In genomic region chr5:115534290-115534731, GRCm38 (mm10) we compare ENCODE assay signal across 7 mouse cellular contexts. TPM values are rescaled to one million over a fixed set of nuclear protein-coding genes. Genes with fewer than 3 reads are reported as not detected.
DNase-seq lines count a peak whose midpoint lies in the region; TF ChIP-seq lines count a peak whose summit lies in the region.

No protein-coding gene starts in this region.

- peak overlapping the region; percentile 88 for H3K4me2 ChIP-seq in myocyte (ENCODE audit: low read depth)

- peak overlapping the region; percentile 94 for H3K27ac ChIP-seq in gastrocnemius, adult 2 months

- TF ChIP-seq CTCF in C2C12 (IDR thresholded peaks at IDR 0.05; ENCODE audit: control insufficient read depth, insufficient read depth, insufficient read length) = no peak
- no peak for TF ChIP-seq CTCF in gastrocnemius, adult 2 months (IDR thresholded peaks at IDR 0.05)

- peak overlapping the region; percentile 31 for H3ac ChIP-seq in C2C12 (ENCODE audit: control insufficient read depth, insufficient read length, low read depth)
- no peak overlapping the region for H3ac ChIP-seq in myocyte (ENCODE audit: control insufficient read depth, insufficient read length)

- intact Hi-C loops in gastrocnemius, adult 2 months (cut with DNase I) = no loop called here
- intact Hi-C loops in left cerebral cortex, postnatal 36 days (cut with DNase I) = no loop called here

- H3K27me3 ChIP-seq in C2C12 (ENCODE audit: control insufficient read depth, insufficient read depth, insufficient read length) = no peaks in the 10 kb centered on the region
- no peaks in the 10 kb centered on the region for H3K27me3 ChIP-seq in myocyte (ENCODE audit: control insufficient read depth, insufficient read depth, insufficient read length)

- H3K4me3 ChIP-seq in C2C12 (ENCODE audit: insufficient read depth, poor library complexity, severe bottlenecking) = no peak overlapping the region
- peak overlapping the region; percentile 56 for H3K4me3 ChIP-seq in gastrocnemius, adult 2 months
- H3K4me3 ChIP-seq in myocyte = no peak overlapping the region

- DNase-seq in 3T3-L1 (ENCODE audit: low read depth, low spot score) = peak; percentile 66
- peak; percentile 84 for DNase-seq in gastrocnemius, adult 2 months
- peak; percentile 62 for DNase-seq in kidney, adult 18-20 months
- DNase-seq in left cerebral cortex, postnatal 36 days (ENCODE audit: low spot score in 2 of 2) = no peak
- no peak for DNase-seq in testis, postnatal 14 days (ENCODE audit: low spot score)

- H3K36me3 ChIP-seq in C2C12 (ENCODE audit: control insufficient read depth, insufficient read depth) (no peaks in the 10 kb centered on the region), myocyte (ENCODE audit: control insufficient read depth, insufficient read depth) (peaks cover 9% of the 10 kb centered on the region)

- peaks cover 28% of the 10 kb centered on the region for H3K79me3 ChIP-seq in C2C12 (ENCODE audit: low read depth)

- H3K79me2 ChIP-seq in C2C12 (ENCODE audit: control insufficient read depth, insufficient read depth) (peaks cover 77% of the 10 kb centered on the region), myocyte (ENCODE audit: control insufficient read depth, insufficient read depth) (peaks cover 40% of the 10 kb centered on the region)

- no peak for TF ChIP-seq POLR2A in myocyte (IDR thresholded peaks at IDR 0.05; ENCODE audit: insufficient read length, low read depth)

TF ChIP-seq in C2C12, 6 proteins besides CTCF, POLR2A, EP300 and RAD21:
- TF ChIP-seq MYOG (IDR thresholded peaks at IDR 0.05; ENCODE audit: control insufficient read depth, extremely low read depth, insufficient read length) (no peak), MAX (IDR thresholded peaks at IDR 0.05) (no peak)

TF ChIP-seq in myocyte, 11 proteins besides CTCF, POLR2A, EP300 and RAD21:
- TF ChIP-seq MAX (IDR thresholded peaks at IDR 0.05; ENCODE audit: low read depth) (no peak), USF1 (IDR thresholded peaks at IDR 0.05; ENCODE audit: low read depth) (no peak), REST (IDR thresholded peaks at IDR 0.05; ENCODE audit: insufficient read depth, insufficient read length) (no peak), E2F4 (IDR thresholded peaks at IDR 0.05; ENCODE audit: insufficient read depth) (no peak), TCF3 (IDR thresholded peaks at IDR 0.05; ENCODE audit: insufficient read length, low read depth) (no peak), TCF12 (IDR thresholded peaks at IDR 0.05; ENCODE audit: insufficient read depth, poor library complexity, severe bottlenecking) (no peak), MYOD1 (IDR thresholded peaks at IDR 0.05; ENCODE audit: control insufficient read depth in 1 of 3, insufficient read length in 2 of 3, low read depth in 2 of 3) (no peak), POLR2AphosphoS2 (IDR thresholded peaks at IDR 0.05; ENCODE audit: insufficient read length, low read depth) (no peak), MYOG (IDR thresholded peaks at IDR 0.05; ENCODE audit: control insufficient read depth in 1 of 3, insufficient read depth in 1 of 3, insufficient read length in 2 of 3, low read depth in 2 of 3) (no peak), CEBPB (IDR thresholded peaks at IDR 0.05; ENCODE audit: insufficient read depth, poor library complexity, severe bottlenecking) (no peak), SRF (IDR thresholded peaks at IDR 0.05; ENCODE audit: control insufficient read depth, insufficient read length, low read depth) (no peak)

RNA-seq across cellular contexts. Expression of gene Rplp0, which starts 25.0 kb away (rescaled TPM):
- polyA plus RNA-seq in C2C12 (2012; fragmentation: generic; extraction: Trizol) = 5,791 TPM
- total RNA-seq in gastrocnemius, adult 2 months (2021) = 100 to 1,000 TPM; 567 to 689 TPM
- polyA plus RNA-seq in myocyte (2012; fragmentation: generic; extraction: Trizol) = 3,361 TPM
- 100 to 1,000 TPM; 173 to 213 TPM for total RNA-seq in left cerebral cortex, postnatal 36 days (2021)

RNA-seq across cellular contexts. Expression of gene Pxn, which starts 27.8 kb away (rescaled TPM):
- polyA plus RNA-seq in C2C12 (2012; fragmentation: generic; extraction: Trizol) = 46.8 TPM
- total RNA-seq in gastrocnemius, adult 2 months (2021) = 10 to 100 TPM; 79.2 to 95.2 TPM
- polyA plus RNA-seq in myocyte (2012; fragmentation: generic; extraction: Trizol) = 120 TPM
- total RNA-seq in left cerebral cortex, postnatal 36 days (2021) = 10 to 100 TPM; 15.1 to 24.7 TPM

RNA-seq across cellular contexts. Expression of gene Gcn1l1, which starts 30.7 kb away (rescaled TPM):
- polyA plus RNA-seq in C2C12 (2012; fragmentation: generic; extraction: Trizol) (46.2 TPM), myocyte (2012; fragmentation: generic; extraction: Trizol) (49.4 TPM)
- 10 to 100 TPM; 31.3 to 31.9 TPM for total RNA-seq in gastrocnemius, adult 2 months (2021)
- 10 to 100 TPM; 61.2 to 69.0 TPM for total RNA-seq in left cerebral cortex, postnatal 36 days (2021)

RNA-seq across cellular contexts. Expression of gene Sirt4, which starts 49.8 kb away (rescaled TPM):
- polyA plus RNA-seq in C2C12 (2012; fragmentation: generic; extraction: Trizol) (9.2 TPM), myocyte (2012; fragmentation: generic; extraction: Trizol) (13.6 TPM)
- 10 to 100 TPM; 10.9 to 17.3 TPM for total RNA-seq in gastrocnemius, adult 2 months (2021)
- 10 to 100 TPM; 19.7 to 51.7 TPM for total RNA-seq in left cerebral cortex, postnatal 36 days (2021)

Comparison
In these comparisons a context has a peak if more than half of its experiments do, and no peak if none do; other contexts are left out.
1. DNase-seq: peak in 3T3-L1 (single experiment), gastrocnemius, adult 2 months (single experiment) and kidney, adult 18-20 months (single experiment); none in left cerebral cortex, postnatal 36 days (0 of 2) and testis, postnatal 14 days (single experiment).